Mouse (Mus musculus): ENCODE data around the gene Drg2.

DNA sequence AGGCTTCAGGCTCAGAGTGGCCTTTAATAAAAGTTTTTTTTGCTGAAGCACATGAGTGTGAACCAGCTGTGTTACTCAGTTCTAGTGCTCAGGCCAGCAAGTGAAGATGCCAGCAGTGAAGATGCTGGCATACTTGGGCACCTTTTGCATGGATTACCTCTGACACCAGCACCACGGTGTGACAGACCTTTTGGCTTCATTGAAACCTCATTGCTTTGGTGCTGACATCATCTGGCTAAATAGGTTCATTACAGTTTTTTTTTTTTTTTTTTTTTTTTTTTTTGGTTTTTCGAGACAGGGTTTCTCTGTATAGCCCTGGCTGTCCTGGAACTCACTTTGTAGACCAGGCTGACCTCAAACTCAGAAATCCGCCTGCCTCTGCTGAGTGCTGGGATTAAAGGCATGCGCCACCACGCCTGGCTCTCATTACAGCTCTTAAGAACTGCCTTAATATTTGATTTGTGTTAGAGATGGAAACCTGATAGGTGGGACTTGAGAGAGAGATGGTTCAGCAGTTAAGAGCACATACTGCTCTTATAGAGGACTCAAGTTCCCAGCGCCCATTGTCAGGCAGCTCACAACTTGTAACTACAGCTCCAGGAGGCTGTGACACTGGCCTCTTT, 32.2 kb upstream of the Drg2 start:
- TF ChIP-seq CTCF (IDR thresholded peaks at IDR 0.05), result peak; percentile 16; the same call in 1 of the 2 replicates
- no peak for TF ChIP-seq EP300 (IDR thresholded peaks at IDR 0.05)
